8 mouse cellular contexts compared by ENCODE assay signal in the genomic region with DNA sequence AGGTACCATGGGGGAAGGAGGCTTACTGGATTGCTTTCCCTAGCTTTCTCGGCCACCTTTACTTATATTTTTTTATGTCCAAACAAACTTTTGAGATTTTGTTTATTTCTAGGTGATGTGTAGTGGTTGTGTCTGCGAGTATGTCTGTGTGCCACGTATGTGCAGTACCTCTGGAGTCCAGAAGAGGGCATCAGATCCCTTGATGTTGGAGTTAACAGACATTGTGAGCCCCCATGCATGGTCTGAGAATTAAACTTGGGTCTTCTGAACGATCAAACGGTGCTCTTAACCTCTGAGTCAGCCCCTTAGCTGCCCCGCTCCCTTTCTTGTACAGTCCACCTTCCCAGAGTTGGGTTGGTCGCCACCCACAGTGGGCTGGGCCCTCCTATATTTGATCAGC. TPM values are rescaled to one million over a fixed set of nuclear protein-coding genes. Genes with fewer than 3 reads are reported as not detected.
DNase-seq lines count a peak whose midpoint lies in the region; ATAC-seq and TF ChIP-seq lines count a peak whose summit lies in the region.
"Had no signal": no experiment of that assay in that cellular context is flagged by ENCODE, and none has a peak within 500 bp of the region (broad histone marks: within the 10 kb centered on the region; RNA-seq: fewer than 3 reads in every experiment).

No protein-coding gene starts in this region.

- TF ChIP-seq RAD21 in MEL (IDR thresholded peaks at IDR 0.05; ENCODE audit: low read depth, low read length), result peak; percentile 82

- no peaks in the 10 kb centered on the region for H3K9me3 ChIP-seq in MEL (replicated peaks; ENCODE audit: insufficient read depth, low read length)
- H3K9me3 ChIP-seq in forebrain, embryonic 12.5 days, result no peaks in the 10 kb centered on the region

- H3K27ac ChIP-seq in MEL (ENCODE audit: control insufficient read depth, low read depth, low read length), result no peak overlapping the region
- no peak overlapping the region for H3K27ac ChIP-seq in forebrain, embryonic 12.5 days
- H3K27ac ChIP-seq: limb, embryonic 13.5 days had no signal

- TF ChIP-seq CTCF in MEL (IDR thresholded peaks at IDR 0.05 in 2 of 3, conservative IDR thresholded peaks at IDR 0.05 in 1 of 3; ENCODE audit: control insufficient read depth in 1 of 3, insufficient read depth in 1 of 3, low read depth in 2 of 3, low read length in 3 of 3, poor library complexity in 1 of 3, severe bottlenecking in 1 of 3), result peak; percentile 76 to 92 (median 87)

- no peak overlapping the region for H3K4me3 ChIP-seq in MEL (ENCODE audit: control insufficient read depth in 1 of 2, insufficient read depth in 1 of 2, low read depth in 2 of 2, low read length in 2 of 2)
- H3K4me3 ChIP-seq in forebrain, embryonic 12.5 days (replicated peaks), result no peak overlapping the region
- H3K4me3 ChIP-seq: limb, embryonic 13.5 days had no signal

- DNase-seq in layer of hippocampus, adult 11-12 months (ENCODE audit: low spot score), result peak; percentile 35
- DNase-seq in layer of hippocampus, adult 9-10 months (ENCODE audit: low spot score), result no peak
- DNase-seq in CD4-positive helper T cell, adult 2 months (ENCODE audit: low read depth, low spot score), result peak; percentile 28
- DNase-seq in MEL (ENCODE audit: low read depth, low spot score), result peak; percentile 86
- DNase-seq in retina, postnatal 1 day, result peak; percentile 33
- DNase-seq in adrenal gland, postnatal 25 days, result no peak

- no peak overlapping the region for H3K9ac ChIP-seq in MEL (ENCODE audit: control insufficient read depth, low read depth, low read length, poor library complexity, severe bottlenecking)
- no peak overlapping the region for H3K9ac ChIP-seq in forebrain, embryonic 12.5 days
- H3K9ac ChIP-seq: limb, embryonic 13.5 days had no signal

- peaks cover 0 to 7% of the 10 kb centered on the region in 2 experiments; a peak in 2 of 4 replicates for H3K36me3 ChIP-seq in MEL (ENCODE audit: control insufficient read depth in 1 of 2, insufficient read depth in 2 of 2, low read length in 2 of 2)
- H3K36me3 ChIP-seq in forebrain, embryonic 12.5 days (replicated peaks), result no peaks in the 10 kb centered on the region
- H3K36me3 ChIP-seq: limb, embryonic 13.5 days had no signal

- 77% methylated on average over 7 of the region's 7 CpGs for whole genome bisulfite sequencing in forebrain, embryonic 12.5 days

- TF ChIP-seq EP300 in MEL (IDR thresholded peaks at IDR 0.05; ENCODE audit: low read depth in 1 of 2, low read length in 2 of 2), result no peak

- no peaks in the 10 kb centered on the region for H3K79me2 ChIP-seq in MEL (ENCODE audit: control insufficient read depth, insufficient read depth, low read length, poor library complexity)

- no peaks in the 10 kb centered on the region for H3K27me3 ChIP-seq in MEL (ENCODE audit: control insufficient read depth in 1 of 2, insufficient read depth in 2 of 2, low read length in 2 of 2)
- H3K27me3 ChIP-seq in forebrain, embryonic 12.5 days, result no peaks in the 10 kb centered on the region

- H3K4me2 ChIP-seq in forebrain, embryonic 12.5 days, result no peak overlapping the region
- H3K4me2 ChIP-seq: limb, embryonic 13.5 days had no signal

- TF ChIP-seq POLR2A in MEL (IDR thresholded peaks at IDR 0.05; ENCODE audit: control insufficient read depth in 1 of 2, insufficient read depth in 1 of 2, low read depth in 1 of 2, low read length in 2 of 2, poor library complexity in 1 of 2), result no peak

- peaks cover under 1 to 9% of the 10 kb centered on the region in 2 experiments; a peak in 3 of 4 replicates for H3K4me1 ChIP-seq in MEL (ENCODE audit: control insufficient read depth in 1 of 2, insufficient read depth in 2 of 2, low read length in 2 of 2)
- H3K4me1 ChIP-seq in forebrain, embryonic 12.5 days, result peaks cover 13% of the 10 kb centered on the region

- ATAC-seq in forebrain, embryonic 12.5 days (ENCODE audit: low FRiP score), result no peak

TF ChIP-seq in MEL, 35 proteins besides CTCF, POLR2A, EP300 and RAD21:
- TF ChIP-seq ELF1 (IDR thresholded peaks at IDR 0.05; ENCODE audit: low read depth, low read length) (no peak), ZMIZ1 (IDR thresholded peaks at IDR 0.05; ENCODE audit: low read depth, low read length) (no peak), UBTF (IDR thresholded peaks at IDR 0.05; ENCODE audit: borderline replicate concordance, insufficient read depth, low read depth, low read length) (no peak), E2F4 (IDR thresholded peaks at IDR 0.05; ENCODE audit: borderline replicate concordance, low read depth, low read length) (no peak), MAZ (IDR thresholded peaks at IDR 0.05; ENCODE audit: low read depth, low read length) (0 out of 2 replicates have a peak, but pooled peaks have one; percentile 49), TAL1 (IDR thresholded peaks at IDR 0.05; ENCODE audit: low read length) (no peak), ZNF384 (IDR thresholded peaks at IDR 0.05; ENCODE audit: low read depth, low read length) (peak; percentile 16; the same call in 1 of the 2 replicates), MYB (IDR thresholded peaks at IDR 0.05; ENCODE audit: low read depth, low read length) (no peak), CHD2 (IDR thresholded peaks at IDR 0.05; ENCODE audit: low read length) (no peak), MXI1 (IDR thresholded peaks at IDR 0.05; ENCODE audit: low read depth, low read length) (no peak), ETS1 (IDR thresholded peaks at IDR 0.05; ENCODE audit: low read depth, low read length) (no peak), TBP (IDR thresholded peaks at IDR 0.05; ENCODE audit: low read depth, low read length) (no peak), NRF1 (IDR thresholded peaks at IDR 0.05; ENCODE audit: insufficient read depth, low read depth, low read length, poor library complexity, severe bottlenecking) (no peak), USF1 (IDR thresholded peaks at IDR 0.05; ENCODE audit: low read depth, low read length) (no peak), GABPA (IDR thresholded peaks at IDR 0.05; ENCODE audit: low read depth, low read length) (no peak), TCF12 (IDR thresholded peaks at IDR 0.05; ENCODE audit: low read depth, low read length) (no peak), POLR2AphosphoS2 (IDR thresholded peaks at IDR 0.05; ENCODE audit: low read length) (no peak), CHD1 (IDR thresholded peaks at IDR 0.05; ENCODE audit: low read depth, low read length) (no peak), SIN3A (IDR thresholded peaks at IDR 0.05; ENCODE audit: low read length) (no peak; the same call in 1 of the 2 replicates), USF2 (IDR thresholded peaks at IDR 0.05; ENCODE audit: borderline replicate concordance in 1 of 2, insufficient read depth in 1 of 2, low read depth in 1 of 2, low read length in 2 of 2) (no peak), POLR2AphosphoS5 (IDR thresholded peaks at IDR 0.05; ENCODE audit: borderline replicate concordance, low read depth, low read length) (no peak), GATA1 (IDR thresholded peaks at IDR 0.05; ENCODE audit: low read depth, low read length) (no peak), ZC3H11A (IDR thresholded peaks at IDR 0.05; ENCODE audit: low read depth, low read length) (peak; percentile 78), SMC3 (IDR thresholded peaks at IDR 0.05; ENCODE audit: low read depth, low read length) (peak; percentile 81), MAX (IDR thresholded peaks at IDR 0.05; ENCODE audit: low read length) (no peak)

RNA-seq across cellular contexts. Expression of a gene that starts 4.4 kb away (rescaled TPM):
- 2.3 TPM in 2 replicates for total RNA-seq in MEL (2012; rRNA removed)
- polyA plus RNA-seq in MEL (2012; ENCODE audit: insufficient read depth in 1 of 2, insufficient read length in 2 of 2, low read depth in 1 of 2, low replicate concordance in 2 of 2, missing spikeins in 1 of 2), result 1 to 10 TPM in 1 of 2 experiments, not detected in 1; 1.9 TPM
- 15.2 and 18.2 TPM in 2 replicates for polyA plus RNA-seq in forebrain, embryonic 12.5 days (2016; fragmentation: Nextera tagmentation; extraction: Ambion mirVana)
- total RNA-seq in adrenal gland, postnatal 25 days (2021), result 36.2 and 47.5 TPM in 2 replicates

Comparison
In these comparisons a context has a peak if more than half of its experiments do, and no peak if none do; other contexts are left out.
1. DNase-seq: peak in layer of hippocampus, adult 11-12 months (single experiment), CD4-positive helper T cell, adult 2 months (single experiment), MEL (single experiment) and retina, postnatal 1 day (single experiment); none in layer of hippocampus, adult 9-10 months (single experiment) and adrenal gland, postnatal 25 days (single experiment).
2. RNA of a gene that starts 4.4 kb away (total RNA-seq): 36.2 to 47.5 TPM in adrenal gland, postnatal 25 days; 2.3 TPM in MEL; every median in the first group is over 10 times any median in the second.